Mouse (Mus musculus): Measurements from ENCODE around the gene Rad50. TPM values are rescaled to one million over a fixed set of nuclear protein-coding genes. Genes with fewer than 3 reads are reported as not detected.

The Rad50 gene
- total RNA-seq, 2 experiments from 2014 or later: 12.1 to 17.1 TPM

DNA sequence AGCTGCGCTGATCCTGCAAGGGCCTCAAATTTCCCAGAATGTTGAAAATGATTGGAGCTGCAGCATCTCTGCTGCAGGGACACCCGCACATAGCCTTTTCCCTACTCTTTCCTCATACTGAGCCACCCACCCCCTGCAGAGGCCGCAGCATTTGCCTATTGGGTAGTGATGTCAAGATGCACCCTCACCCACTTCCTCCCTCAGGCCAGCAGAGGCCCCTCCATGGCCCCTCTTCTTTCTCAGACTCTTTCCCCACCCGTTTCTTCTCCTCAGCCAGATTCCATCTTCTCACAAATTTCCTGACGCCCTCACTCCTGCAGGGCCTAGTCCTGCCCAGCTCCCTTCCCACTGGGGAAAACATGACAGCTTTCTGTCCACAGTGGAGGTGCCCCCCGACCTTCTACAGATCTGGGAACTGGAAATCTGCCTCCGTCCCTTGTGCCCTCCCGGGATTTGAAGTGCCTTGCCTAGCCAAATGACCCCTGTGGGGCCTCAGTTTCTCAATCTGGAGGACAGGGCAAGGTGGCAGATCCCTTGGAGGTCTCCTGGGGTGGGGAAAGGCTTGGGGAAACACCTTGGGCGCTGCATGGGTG, 71.4 kb downstream of the Rad50 start:
- no peak for DNase-seq

DNA sequence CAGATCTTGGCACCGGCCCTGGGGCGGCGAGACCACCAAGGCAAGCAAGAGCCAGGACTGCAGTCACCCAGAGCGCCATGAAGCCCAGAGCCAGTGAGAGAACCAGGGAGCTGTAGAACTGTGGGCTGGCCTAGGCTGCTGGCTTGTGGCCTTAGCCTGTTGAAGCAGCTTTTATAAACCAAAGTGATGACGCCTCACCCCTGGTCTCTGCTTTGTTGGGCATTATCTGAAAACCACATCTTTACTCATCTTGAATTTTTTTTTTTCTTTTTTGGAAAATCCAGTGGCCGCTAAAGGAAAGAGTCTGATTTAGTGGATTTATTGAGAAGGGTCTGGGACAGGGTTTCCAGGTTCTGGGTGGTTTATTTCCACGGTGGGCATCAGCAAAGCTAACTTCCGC, 72.6 kb downstream of the Rad50 start, which contains the start of gene Il13:
TSS of gene Il13 (minus strand) at position 147 of the 400 bp plus-strand sequence.
- no peak for DNase-seq

DNA sequence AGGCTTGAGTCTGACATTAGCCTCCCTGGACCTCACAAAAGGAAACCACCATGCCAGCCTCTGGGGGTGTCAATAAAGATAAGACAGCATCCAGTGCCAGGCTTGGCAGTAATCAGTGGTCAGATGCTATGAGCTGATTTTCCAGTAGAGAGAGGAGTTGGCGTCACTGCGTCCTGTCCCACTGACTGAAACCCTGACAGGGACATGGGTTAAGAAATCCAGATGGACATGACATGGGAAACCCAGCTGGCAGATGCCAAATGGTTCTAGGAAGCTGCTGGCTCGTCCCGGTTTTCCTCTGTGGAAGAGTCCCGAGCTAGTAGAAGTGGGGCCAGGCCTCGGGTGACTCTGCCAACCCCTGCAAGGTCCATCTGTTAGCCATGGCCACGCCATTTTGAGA, 73.5 kb downstream of the Rad50 start:
- no peak for DNase-seq

DNA sequence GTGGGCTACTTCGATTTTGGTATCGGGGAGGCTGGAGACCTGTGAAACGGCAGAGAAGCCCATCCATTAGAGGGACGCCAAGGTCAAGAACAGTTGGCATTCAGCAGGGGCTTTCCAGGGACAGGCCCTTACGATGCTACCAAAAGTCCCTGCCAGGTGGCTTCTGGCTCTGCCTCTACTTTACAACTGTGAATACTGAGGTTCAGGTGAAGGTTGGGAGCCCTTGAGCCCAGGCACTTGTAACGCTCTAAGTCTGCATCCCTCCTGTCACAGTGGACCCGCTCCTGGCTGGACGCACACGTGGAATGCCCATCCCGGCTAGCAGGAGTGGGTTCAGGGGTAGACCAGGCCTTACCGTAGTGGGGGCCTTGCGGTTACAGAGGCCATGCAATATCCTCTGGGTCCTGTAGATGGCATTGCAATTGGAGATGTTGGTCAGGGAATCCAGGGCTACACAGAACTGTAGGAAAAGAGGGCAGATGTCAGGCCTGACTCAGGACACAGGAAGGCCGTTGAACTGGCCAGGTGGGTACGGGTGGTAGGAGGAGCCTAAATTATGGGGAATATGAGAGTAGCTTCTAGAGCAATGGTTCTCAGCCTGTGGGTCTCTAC, 74.9 kb downstream of the Rad50 start:
- DNase-seq: no peak

DNA sequence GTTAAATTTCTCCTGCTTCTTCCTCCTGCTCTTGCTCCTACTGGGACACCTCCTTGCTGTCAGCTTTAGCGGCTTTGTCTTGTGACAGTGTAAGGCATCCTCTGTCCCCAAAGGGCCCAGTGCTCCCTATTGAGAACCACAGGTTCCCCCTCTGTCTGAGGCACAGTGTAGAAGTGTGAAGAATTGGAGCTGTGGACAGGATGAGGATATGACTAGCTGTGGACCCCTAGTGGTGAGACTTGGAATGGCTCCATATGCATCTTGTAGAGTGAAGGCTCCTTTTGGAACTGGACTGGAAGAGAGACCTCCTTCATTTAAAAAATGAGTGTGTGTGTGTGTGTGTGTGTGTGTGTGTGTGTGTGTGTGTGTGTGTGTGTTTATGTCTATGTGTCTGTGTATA, 79.3 kb downstream of the Rad50 start:
- DNase-seq: peak; percentile 48 to 78

DNA sequence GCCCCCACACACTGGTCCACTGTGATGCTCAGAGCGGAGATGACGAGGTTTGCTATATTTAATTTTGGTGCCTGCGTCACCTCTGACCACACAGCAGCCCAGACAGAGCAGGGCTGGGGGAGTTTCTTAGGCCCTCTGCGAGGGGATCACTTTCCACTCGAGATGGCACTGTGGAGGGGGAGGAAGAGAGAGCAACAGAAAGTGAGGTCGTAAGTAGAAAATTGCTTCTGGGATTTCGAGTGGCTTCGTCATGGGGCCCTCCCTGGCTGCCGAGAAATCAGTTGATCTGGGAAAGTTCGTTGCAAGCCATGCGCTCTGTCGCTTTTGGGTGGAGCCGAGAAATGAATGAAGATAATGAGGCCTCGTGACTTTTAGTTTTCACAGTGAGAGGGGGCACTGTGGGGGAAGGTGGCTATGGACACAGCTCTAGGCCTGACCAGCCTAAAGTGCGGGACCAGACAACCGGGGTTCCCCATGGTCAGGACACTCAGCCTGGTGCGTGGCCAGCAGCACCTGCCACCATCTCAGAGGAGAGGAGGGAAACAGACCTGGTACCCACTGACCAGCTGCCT, 80.2 kb downstream of the Rad50 start:
- DNase-seq: no peak

DNA sequence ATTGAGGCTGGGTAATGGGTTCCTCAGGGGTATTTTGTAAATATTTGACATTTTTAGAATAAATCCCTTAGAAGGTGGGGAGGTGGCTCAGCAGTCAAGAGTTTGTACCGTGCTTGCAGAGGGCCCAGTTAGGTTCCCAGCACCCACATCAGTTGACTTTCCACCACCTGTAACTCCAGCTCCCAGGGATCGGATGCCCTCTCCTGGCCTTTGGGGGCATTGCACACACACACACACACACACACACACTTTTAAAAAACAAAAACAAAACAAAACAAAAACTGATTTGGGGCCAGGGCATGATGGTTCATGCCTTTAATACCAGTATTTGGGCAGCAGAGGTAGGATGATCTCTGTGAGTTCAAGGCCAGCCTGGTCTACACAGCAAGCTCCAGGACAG, 83.0 kb downstream of the Rad50 start:
- no peak for DNase-seq

DNA sequence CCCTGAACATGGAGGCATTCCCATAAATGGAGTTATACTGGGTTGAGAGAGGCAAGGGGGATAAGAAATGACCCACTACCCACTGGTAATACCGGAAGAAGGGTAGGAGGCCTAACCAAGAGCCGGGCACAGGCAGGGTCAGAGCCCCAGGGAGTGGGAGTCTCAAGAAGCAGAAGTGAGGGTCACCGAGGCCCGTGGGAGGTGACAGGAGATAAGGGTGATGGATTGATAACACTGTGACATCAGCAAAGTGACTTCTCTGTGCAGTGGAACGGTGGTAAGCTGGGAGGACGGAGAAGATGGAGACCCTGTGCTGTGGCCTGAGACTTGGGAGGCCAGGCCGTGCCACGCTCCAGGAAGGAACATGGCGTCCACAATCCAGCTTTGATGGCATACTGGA, 83.5 kb downstream of the Rad50 start:
- no peak for DNase-seq

DNA sequence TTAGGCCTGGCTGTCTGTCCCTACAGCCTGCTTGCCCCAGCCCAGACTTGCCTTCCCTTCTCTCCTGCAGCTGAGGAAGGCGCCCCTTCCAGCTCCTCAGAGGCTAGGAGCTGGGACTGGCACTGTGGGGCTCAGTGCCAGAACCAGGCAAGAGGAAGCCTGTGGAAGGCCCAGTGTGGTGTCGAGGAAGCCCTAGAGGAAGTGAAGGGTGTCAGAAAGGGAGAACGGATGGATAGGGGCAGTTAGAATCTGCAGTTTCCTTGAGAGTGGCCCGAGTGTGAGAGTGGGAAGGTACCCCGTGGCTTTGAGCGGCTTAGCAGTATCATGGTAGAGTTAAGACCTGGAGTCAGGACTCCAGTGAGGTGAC, 84.7 kb downstream of the Rad50 start:
- no peak for DNase-seq

DNA sequence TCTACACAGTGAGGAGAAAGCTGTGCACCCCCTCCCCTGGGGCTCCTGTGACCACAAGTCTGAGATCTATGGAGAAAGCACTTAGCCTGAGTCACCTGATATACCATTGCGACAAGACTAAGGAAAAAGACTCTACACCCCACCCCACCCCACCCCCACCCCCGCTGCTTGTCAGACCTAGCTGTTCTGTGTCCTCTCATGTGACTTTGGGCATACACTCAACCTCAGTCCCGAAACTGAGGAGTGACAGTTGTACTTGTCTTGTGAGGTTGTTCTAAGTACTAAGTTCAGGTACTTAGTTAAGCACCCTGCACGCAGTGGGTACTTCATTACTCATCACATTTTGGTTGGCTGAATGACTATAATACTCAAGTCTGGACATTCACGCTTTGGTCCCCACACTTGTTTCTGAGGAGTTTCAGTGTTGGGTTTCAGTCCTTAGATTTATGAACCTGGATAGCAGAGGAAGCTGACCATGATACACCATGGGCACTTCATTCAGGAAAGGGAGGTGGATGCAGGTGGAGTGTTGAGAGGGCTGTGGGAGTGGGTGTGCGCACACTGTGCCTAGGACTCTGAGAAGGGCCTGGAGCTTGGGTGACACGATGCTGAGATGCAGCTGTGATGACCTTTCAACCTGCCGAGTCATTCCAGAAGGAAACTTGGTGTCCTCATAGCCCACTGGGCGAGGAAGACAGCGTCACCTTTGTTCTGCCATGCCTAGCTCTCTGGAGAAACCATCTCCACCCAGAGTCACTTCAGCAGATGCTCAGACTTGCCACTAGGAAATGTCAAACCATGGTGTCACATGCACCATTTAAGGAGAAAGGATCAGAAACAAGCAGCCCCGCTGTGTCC, 85.3 kb downstream of the Rad50 start:
- DNase-seq: no peak

DNA sequence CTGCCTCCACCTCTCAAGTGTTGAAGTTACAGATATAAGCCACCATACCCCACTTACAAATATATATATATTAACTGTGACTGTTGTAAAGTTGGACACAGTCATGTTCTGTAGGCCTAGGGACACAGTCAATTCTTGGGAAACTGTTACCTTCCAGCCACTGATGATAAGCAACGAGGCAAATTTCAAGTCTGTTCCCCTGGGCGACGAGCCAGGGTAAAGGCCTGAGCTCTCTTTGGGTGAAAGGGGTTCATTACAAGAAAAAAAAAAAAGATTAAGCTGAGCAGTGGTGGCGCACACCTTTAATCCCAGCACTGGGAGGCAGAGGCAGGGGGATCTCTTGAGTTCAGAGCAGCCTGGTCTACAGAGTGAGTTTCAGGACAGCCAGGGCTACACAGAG, 87.0 kb downstream of the Rad50 start:
- DNase-seq: no peak

DNA sequence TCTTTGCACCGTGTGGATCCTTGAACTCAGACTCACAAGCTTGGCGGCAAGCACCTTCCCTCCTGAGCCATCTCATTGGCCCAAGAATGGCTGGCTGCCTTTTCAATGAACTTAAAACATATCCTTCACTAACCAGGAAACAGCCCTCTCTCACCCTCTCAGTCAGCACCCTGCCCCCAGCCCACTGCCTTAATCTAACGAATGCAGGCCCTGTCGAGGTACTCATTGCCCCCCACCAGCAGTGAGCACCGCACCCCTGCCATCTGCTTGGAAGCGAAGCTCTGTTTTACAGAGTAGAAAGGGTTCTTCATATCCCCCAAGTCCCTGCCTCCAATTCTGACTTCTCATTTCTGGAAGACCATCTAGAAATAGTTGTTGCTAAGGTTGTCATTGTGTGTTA, 87.7 kb downstream of the Rad50 start:
- no peak for DNase-seq

DNA sequence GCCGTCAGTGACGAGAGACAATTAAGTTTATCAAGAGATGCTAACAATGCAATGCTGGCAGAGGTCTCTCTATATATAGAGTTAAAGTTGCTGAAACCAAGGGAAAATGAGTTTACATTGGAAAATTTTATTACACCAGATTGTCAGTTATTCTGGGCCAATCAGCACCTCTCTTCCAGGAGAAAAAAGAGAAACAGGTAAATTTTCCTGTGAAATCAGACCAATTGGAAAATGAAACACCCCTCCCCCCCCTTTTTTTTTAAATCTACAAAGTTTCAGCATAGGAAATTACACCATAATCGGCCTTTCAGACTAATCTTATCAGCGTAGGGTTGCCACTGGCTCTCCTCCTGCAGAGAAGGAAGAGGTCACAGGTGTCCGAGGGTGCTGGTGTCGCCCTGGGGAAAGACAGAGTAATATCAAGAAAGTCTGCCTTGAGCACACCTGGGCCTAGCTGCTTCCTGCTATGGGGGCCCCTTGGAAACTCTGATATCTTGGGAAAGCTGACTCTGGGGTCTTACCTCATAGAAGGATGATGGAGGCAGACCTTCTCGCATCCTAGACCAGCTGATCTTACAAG, 88.4 kb downstream of the Rad50 start, which contains the start of gene Il4:
TSS of gene Il4 (minus strand) at position 51 of the 580 bp plus-strand sequence.
- DNase-seq: no peak

DNA sequence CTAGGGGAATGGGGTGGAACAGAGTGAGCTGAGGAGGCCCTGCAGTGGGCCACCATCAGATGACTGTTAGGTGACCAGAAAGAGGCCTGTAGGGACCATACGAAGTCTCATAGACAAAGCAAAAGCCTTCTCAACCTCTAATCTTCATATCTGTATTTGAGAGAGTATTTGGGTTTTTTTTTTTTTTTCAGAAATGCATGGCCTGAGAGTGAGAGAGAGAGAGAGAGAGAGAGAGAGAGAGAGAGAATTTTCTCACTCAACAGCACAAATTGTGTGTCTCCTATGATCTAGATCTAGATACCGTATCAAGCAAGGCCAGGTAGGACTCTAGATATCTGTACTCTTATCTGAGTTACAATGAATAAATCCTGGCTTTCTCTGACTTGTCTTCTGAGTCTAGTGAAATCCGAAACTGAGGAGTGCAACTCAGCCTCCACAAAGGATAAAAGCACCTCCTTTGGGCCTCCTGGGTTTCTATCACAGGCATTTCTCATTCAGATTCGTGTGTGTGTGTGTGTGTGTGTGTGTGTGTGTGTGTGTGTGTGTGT, 89.5 kb downstream of the Rad50 start:
- no peak for DNase-seq

DNA sequence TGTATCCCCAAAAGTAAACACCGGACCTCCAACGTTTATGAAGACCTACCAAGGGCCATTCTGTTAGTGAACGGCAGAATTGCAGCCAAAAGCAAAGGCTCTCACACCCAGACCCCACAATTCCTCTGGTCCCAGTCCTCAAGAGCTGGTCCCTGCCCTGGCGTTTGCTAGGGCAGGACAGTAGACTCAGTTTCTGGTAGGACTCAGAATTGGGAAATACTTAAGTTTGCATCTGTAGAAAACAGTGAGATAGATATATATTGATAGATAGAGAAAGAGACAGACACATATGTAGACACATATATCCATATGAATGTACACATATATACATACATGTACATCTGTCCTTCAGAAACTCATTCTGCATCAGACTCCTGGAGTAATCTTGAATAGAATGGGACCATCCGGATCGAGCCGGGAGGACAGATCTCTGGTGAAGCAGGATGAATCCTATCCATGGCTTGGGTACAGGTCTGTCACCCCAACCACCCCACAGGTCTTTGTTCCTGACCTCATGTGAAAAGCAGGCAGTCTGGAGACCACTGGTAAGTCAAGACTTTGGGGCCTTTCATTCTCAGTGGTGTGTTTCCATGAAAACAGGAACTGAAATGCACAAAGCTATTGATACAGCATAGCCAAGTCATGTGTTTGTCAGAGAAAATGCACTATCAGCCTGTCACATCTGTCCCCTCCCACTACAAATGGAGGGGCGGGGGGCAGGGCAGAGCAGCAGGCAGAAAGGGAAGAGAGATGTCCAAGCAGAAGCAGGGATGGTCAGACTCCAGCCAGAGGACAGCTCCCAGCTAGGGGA, 90.2 kb downstream of the Rad50 start:
- no peak for DNase-seq

DNA sequence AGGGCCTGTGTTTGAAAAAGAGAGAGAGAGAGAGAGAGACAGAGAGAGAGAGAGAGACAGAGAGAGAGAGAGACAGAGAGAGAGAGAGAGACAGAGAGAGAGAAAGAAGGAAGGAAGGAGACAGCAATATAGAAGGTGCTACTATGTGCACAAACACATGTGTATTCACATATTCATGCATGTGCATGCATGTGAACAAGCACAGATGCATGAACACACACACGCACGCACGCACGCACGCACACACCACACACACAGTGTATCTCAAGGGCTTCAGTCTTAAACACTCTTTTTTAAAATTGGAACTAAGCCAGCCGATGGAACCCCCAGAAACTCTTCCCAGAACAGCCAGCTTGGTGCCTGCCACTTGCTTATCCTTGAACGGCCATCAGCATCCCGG, 91.5 kb downstream of the Rad50 start:
- no peak for DNase-seq

DNA sequence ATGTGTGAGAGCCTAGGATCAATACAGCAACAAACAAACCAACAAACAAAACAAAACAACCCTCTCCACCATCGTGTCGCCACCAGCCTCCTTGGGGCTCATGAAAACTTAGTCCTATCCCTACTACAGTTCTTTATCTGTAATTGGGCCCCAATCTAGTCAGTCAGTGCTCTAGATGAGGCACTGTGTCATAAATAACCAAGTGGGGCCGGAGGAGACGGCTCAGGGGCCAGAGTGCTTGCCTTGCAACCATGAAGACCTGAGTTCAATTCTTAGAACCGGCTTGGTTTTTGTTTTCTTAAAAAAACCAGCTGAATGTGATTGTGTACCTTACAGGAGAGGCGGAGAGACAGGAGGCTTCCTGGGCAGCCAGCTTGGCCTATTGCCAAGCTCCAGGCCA, 91.9 kb downstream of the Rad50 start:
- no peak for DNase-seq

DNA sequence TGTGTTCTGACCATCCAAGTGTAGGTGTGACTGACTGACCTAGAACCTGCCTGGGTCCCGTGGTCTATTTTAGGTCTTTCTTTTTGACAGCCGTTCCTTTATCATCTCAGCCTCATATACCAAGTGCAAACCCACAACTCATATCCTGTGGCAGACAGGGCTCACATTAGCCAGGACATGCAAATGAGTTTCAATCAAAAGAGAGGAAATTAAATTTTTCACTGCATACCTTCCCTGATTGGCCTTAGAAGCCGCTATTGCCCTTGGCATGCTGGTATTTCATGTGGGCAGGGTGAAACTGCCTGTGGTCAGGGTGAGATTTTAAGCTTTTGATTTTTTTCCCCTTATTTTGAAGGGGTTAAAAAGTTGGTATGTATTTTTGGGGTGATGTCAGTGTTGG, 97.4 kb downstream of the Rad50 start:
- no peak for DNase-seq

DNA sequence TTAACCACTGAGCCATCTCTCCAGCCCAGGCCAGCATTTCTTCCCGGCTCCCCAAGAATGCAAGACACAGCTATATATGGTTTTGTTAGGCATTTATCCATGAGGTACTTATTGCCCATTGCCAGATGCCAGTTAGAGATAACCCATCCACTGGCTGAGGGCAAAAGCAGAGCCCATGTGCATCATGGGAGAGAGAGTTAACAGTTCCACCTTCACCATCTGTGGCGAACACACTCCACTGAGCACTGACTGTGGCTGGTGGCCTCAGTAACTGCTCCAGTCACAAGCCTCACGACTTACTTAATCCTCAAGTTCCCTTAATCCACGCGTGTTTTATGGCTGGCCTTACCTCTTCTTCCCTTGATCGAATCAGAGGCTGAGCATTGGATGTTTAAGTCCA, 97.9 kb downstream of the Rad50 start:
- no peak for DNase-seq

DNA sequence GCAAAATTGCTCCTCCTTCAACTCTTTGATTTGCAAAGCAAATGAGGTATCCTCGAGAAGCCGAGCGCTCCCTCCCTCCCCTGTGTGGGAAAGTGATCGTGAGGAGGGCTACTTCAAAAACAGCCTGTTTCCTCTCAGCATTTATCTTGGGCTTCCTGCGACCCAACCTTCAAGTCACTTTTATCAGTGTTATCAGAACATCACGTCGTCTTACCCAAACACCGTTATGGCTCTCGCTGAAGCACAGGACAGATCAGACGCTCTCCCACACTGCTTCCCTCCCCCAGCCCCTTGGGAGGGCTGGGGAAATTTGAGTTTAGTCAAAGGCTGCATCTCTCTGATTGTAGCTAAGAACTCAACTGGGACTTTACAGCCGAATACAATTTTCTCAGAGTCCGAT, 101.5 kb downstream of the Rad50 start:
- DNase-seq: no peak

DNA sequence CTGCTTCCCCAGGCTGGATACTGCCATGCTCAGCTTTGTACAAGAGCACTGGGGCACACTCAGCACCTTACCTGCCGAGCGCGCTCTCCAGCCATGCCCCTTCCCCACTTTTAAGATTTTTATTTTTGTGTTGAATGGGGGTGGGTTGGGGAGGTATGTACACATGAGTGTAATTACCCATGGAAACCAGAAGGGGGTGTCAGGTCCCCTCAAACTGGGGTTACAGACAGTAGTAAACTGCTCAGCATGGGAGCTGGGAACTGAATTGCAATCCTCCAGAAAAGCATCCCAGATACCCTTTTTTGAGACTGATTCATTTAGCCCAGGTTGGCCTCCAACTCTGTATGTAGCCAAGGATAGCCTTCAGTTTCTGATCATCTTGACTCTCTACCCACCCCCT, 102.1 kb downstream of the Rad50 start:
- DNase-seq: no peak
